Mouse (Mus musculus): ENCODE measurements at regions not wholly inside any gene's neighbourhood (a gene's known extent, or its start where the extent isn't known, plus 50 kb on each side); places are given as distances from the start of the nearest gene placed in this dataset.
"Not testable (repeated sequence)": the region's sequence is repeated elsewhere in the genome, so short reads cannot be mapped to it uniquely, and the experiment has no call there.

- no peak for ATAC-seq (ENCODE audit: low FRiP score)
- Histone ChIP-seq H3K36me3 (no peaks in the 10 kb centered on the region), H3K9me3 (replicated peaks) (no peaks in the 10 kb centered on the region), H3K9ac (no peak overlapping the region), H3K4me2 (replicated peaks) (no peak overlapping the region), H3K27ac (no peak overlapping the region), H3K27me3 (no peaks in the 10 kb centered on the region), H3K4me3 (no peak overlapping the region), H3K4me1 (no peaks in the 10 kb centered on the region)
- 79% methylated on average over 4 of the region's 4 CpGs for WGBS
These were observed 575.3 kb downstream of the Hdgfl1 start for GRCm38 (mm10) chr13:26194646-26195045.

- Histone ChIP-seq H3K4me1 (no peaks in the 10 kb centered on the region), H3K27me3 (no peaks in the 10 kb centered on the region), H3K4me2 (replicated peaks) (no peak overlapping the region), H3K9ac (no peak overlapping the region), H3K36me3 (no peaks in the 10 kb centered on the region), H3K9me3 (replicated peaks) (no peaks in the 10 kb centered on the region), H3K27ac (no peak overlapping the region), H3K4me3 (no peak overlapping the region)
- no peak for ATAC-seq (ENCODE audit: low FRiP score)
- WGBS, result 92% methylated on average over 4 of the region's 4 CpGs
These were observed 586.1 kb downstream of the Hdgfl1 start for GRCm38 (mm10) chr13:26183879-26184278.

- H3K4me1 ChIP-seq, result no peaks in the 10 kb centered on the region
- H3K27me3 ChIP-seq, result no peaks in the 10 kb centered on the region
- WGBS, result 93% methylated on average over 2 of the region's 2 CpGs
- ATAC-seq (ENCODE audit: low FRiP score), result no peak
- H3K4me3 ChIP-seq, result no peak overlapping the region
- no peaks in the 10 kb centered on the region for H3K36me3 ChIP-seq
- H3K9me3 ChIP-seq (replicated peaks), result no peaks in the 10 kb centered on the region
- H3K4me2 ChIP-seq (replicated peaks), result no peak overlapping the region
- H3K27ac ChIP-seq, result no peak overlapping the region
- H3K9ac ChIP-seq, result no peak overlapping the region
These were observed 598.0 kb downstream of the Hdgfl1 start for GRCm38 (mm10) chr13:26171891-26172482.

- H3K27ac ChIP-seq, result no peak overlapping the region
These were observed 600.3 kb downstream of the Hdgfl1 start for GRCm38 (mm10) chr13:26169641-26170040.

GRCm38 (mm10) chr13:26158703-26159102, 611.3 kb downstream of the Hdgfl1 start:
- H3K4me2 ChIP-seq (replicated peaks), result no peak overlapping the region
- peaks cover 14% of the 10 kb centered on the region for H3K4me1 ChIP-seq
- no peak overlapping the region for H3K4me3 ChIP-seq
- H3K27me3 ChIP-seq, result no peaks in the 10 kb centered on the region
- no peak overlapping the region for H3K9ac ChIP-seq
- H3K27ac ChIP-seq, result no peak overlapping the region
- H3K9me3 ChIP-seq (replicated peaks), result no peaks in the 10 kb centered on the region
- no peaks in the 10 kb centered on the region for H3K36me3 ChIP-seq
- WGBS, result 77% methylated on average over 2 of the region's 2 CpGs
- ATAC-seq (ENCODE audit: low FRiP score), result no peak

More at GRCm38 (mm10) chr13:26169641-26170040, 600.3 kb downstream of the Hdgfl1 start:
- 77% methylated on average over 2 of the region's 2 CpGs for WGBS
- H3K4me3 ChIP-seq, result no peak overlapping the region
- no peak overlapping the region for H3K4me2 ChIP-seq (replicated peaks)
- no peaks in the 10 kb centered on the region for H3K27me3 ChIP-seq
- no peaks in the 10 kb centered on the region for H3K36me3 ChIP-seq
- no peaks in the 10 kb centered on the region for H3K4me1 ChIP-seq
- no peak overlapping the region for H3K9ac ChIP-seq
- H3K9me3 ChIP-seq (replicated peaks), result no peaks in the 10 kb centered on the region
- ATAC-seq (ENCODE audit: low FRiP score), result no peak

GRCm38 (mm10) chr13:26154701-26155471, 615.1 kb downstream of the Hdgfl1 start:
- Histone ChIP-seq H3K27me3 (no peaks in the 10 kb centered on the region), H3K9ac (no peak overlapping the region)
- ATAC-seq (ENCODE audit: low FRiP score), result peak; percentile 99

GRCm38 (mm10) chr13:26154251-26154650, 615.7 kb downstream of the Hdgfl1 start:
- H3K4me2 ChIP-seq (replicated peaks), result no peak overlapping the region
- no peaks in the 10 kb centered on the region for H3K27me3 ChIP-seq
- H3K27ac ChIP-seq, result peak overlapping the region; percentile 73
- no peak overlapping the region for H3K4me3 ChIP-seq
- H3K4me1 ChIP-seq, result peaks cover 14% of the 10 kb centered on the region
- H3K9ac ChIP-seq, result no peak overlapping the region
- no peak for ATAC-seq (ENCODE audit: low FRiP score)
- H3K36me3 ChIP-seq, result no peaks in the 10 kb centered on the region
- whole genome bisulfite sequencing, result 26% methylated on average over 1 of the region's 1 CpGs
- H3K9me3 ChIP-seq (replicated peaks), result no peaks in the 10 kb centered on the region

More at GRCm38 (mm10) chr13:26154701-26155471, 615.1 kb downstream of the Hdgfl1 start:
- Histone ChIP-seq H3K9me3 (replicated peaks) (no peaks in the 10 kb centered on the region), H3K4me2 (replicated peaks) (no peak overlapping the region), H3K36me3 (no peaks in the 10 kb centered on the region), H3K4me1 (peaks cover 14% of the 10 kb centered on the region), H3K27ac (peak overlapping the region; percentile 73), H3K4me3 (no peak overlapping the region)
- 20% methylated on average over 12 of the region's 12 CpGs for WGBS

- no peak for ATAC-seq (ENCODE audit: low FRiP score)
- no peak overlapping the region for H3K27ac ChIP-seq
- peaks cover 14% of the 10 kb centered on the region for H3K4me1 ChIP-seq
These were observed 616.9 kb downstream of the Hdgfl1 start for GRCm38 (mm10) chr13:26153093-26153492.

GRCm38 (mm10) chr13:26150426-26150825, 619.5 kb downstream of the Hdgfl1 start:
- Histone ChIP-seq H3K27me3 (no peaks in the 10 kb centered on the region), H3K9me3 (replicated peaks) (no peaks in the 10 kb centered on the region), H3K27ac (no peak overlapping the region), H3K4me3 (no peak overlapping the region), H3K36me3 (no peaks in the 10 kb centered on the region), H3K9ac (no peak overlapping the region), H3K4me2 (replicated peaks) (no peak overlapping the region), H3K4me1 (peaks cover 6% of the 10 kb centered on the region; the same call in 1 of the 2 replicates)
- no peak for ATAC-seq (ENCODE audit: low FRiP score)
- WGBS, result 71% methylated on average over 1 of the region's 1 CpGs

More at GRCm38 (mm10) chr13:26153093-26153492, 616.9 kb downstream of the Hdgfl1 start:
- H3K9me3 ChIP-seq (replicated peaks), result no peaks in the 10 kb centered on the region
- no peaks in the 10 kb centered on the region for H3K36me3 ChIP-seq
- H3K4me2 ChIP-seq (replicated peaks), result no peak overlapping the region
- H3K9ac ChIP-seq, result no peak overlapping the region
- no peak overlapping the region for H3K4me3 ChIP-seq
- WGBS, result 86% methylated on average over 2 of the region's 2 CpGs
- H3K27me3 ChIP-seq, result no peaks in the 10 kb centered on the region

- no peak overlapping the region for H3K27ac ChIP-seq
- no peak overlapping the region for H3K9ac ChIP-seq
- 63% methylated on average over 2 of the region's 2 CpGs for WGBS
- no peak for ATAC-seq (ENCODE audit: low FRiP score)
- no peak overlapping the region for H3K4me3 ChIP-seq
- H3K4me1 ChIP-seq, result no peaks in the 10 kb centered on the region
- H3K27me3 ChIP-seq, result no peaks in the 10 kb centered on the region
- no peak overlapping the region for H3K4me2 ChIP-seq (replicated peaks)
- no peaks in the 10 kb centered on the region for H3K36me3 ChIP-seq
- H3K9me3 ChIP-seq (replicated peaks), result no peaks in the 10 kb centered on the region
These were observed 627.2 kb downstream of the Hdgfl1 start for GRCm38 (mm10) chr13:26142811-26143210.

GRCm38 (mm10) chr13:26119363-26119762, 650.6 kb downstream of the Hdgfl1 start:
- no peaks in the 10 kb centered on the region for H3K9me3 ChIP-seq (replicated peaks)
- no peaks in the 10 kb centered on the region for H3K27me3 ChIP-seq
- peak; percentile 92 for ATAC-seq (ENCODE audit: low FRiP score)
- peak overlapping the region; percentile 62; the same call in 1 of the 2 replicates for H3K27ac ChIP-seq
- H3K4me3 ChIP-seq, result no peak overlapping the region
- peaks cover 3% of the 10 kb centered on the region; the same call in 1 of the 2 replicates for H3K4me1 ChIP-seq
- no peak overlapping the region for H3K9ac ChIP-seq
- H3K4me2 ChIP-seq (replicated peaks), result no peak overlapping the region
- 0% methylated on average over 1 of the region's 1 CpGs for WGBS
- H3K36me3 ChIP-seq, result no peaks in the 10 kb centered on the region

- no peaks in the 10 kb centered on the region for H3K36me3 ChIP-seq
- H3K4me3 ChIP-seq, result no peak overlapping the region
- no peaks in the 10 kb centered on the region for H3K9me3 ChIP-seq (replicated peaks)
- no peak overlapping the region for H3K27ac ChIP-seq
- H3K4me2 ChIP-seq (replicated peaks), result no peak overlapping the region
- no peaks in the 10 kb centered on the region for H3K27me3 ChIP-seq
- ATAC-seq (ENCODE audit: low FRiP score), result no peak
- WGBS, result 85% methylated on average over 7 of the region's 7 CpGs
- no peak overlapping the region for H3K9ac ChIP-seq
- no peaks in the 10 kb centered on the region; the same call in 1 of the 2 replicates for H3K4me1 ChIP-seq
These were observed 655.8 kb downstream of the Hdgfl1 start for GRCm38 (mm10) chr13:26114136-26114535.

GRCm38 (mm10) chr13:26113723-26114122, 656.2 kb downstream of the Hdgfl1 start:
- H3K9me3 ChIP-seq (replicated peaks); H3K4me3 ChIP-seq; H3K36me3 ChIP-seq; H3K27me3 ChIP-seq; H3K4me1 ChIP-seq; ATAC-seq (ENCODE audit: low FRiP score); H3K9ac ChIP-seq; H3K4me2 ChIP-seq (replicated peaks); H3K27ac ChIP-seq: not testable (repeated sequence)
- 24% methylated on average over 1 of the region's 1 CpGs for WGBS
